Mouse (Mus musculus): Measurements from ENCODE around the gene Pdzd2.

- TF ChIP-seq CTCF (IDR thresholded peaks at IDR 0.05; ENCODE audit: low read depth) (no peak), EP300 (IDR thresholded peaks at IDR 0.05; ENCODE audit: low read depth) (no peak)
These were observed 314.6 kb downstream of the Pdzd2 start for GRCm38 (mm10) chr15:12425049-12425627.
